Mouse (Mus musculus) forelimb bud, embryonic 11.5 days (tissue): Measurements from ENCODE around the gene Kif5a.
A peak's percentile ranks its signal among the peaks of the same experiment; 100 is the strongest.

Source experiments
- DNase-seq: peaks from one replicate; pipeline ENCODE4 v3.0.0-alpha.2; 2012; ENCODE audit warnings: low read depth, low spot score

Kif5a gene

DNA sequence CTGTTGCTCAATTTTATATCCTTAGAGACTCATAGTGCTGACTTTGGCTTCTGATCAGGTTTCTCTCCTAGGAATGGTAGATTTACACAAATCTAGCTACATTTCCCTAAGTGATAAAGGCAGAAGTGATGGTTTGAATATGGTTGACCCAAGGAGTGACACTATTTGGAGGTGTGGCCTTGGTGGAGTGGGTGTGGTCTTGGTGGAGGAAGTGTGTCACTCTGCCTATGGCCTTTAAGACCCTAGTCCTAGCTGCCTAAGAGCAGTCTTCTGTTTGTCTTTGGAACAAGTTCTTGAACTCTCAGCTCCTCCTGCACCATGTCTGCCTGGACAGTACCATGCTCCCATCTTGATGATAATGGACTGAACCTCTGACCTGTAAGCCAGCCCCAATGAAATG lies 46.0 kb downstream of the Kif5a start:
- no peak for DNase-seq

DNA sequence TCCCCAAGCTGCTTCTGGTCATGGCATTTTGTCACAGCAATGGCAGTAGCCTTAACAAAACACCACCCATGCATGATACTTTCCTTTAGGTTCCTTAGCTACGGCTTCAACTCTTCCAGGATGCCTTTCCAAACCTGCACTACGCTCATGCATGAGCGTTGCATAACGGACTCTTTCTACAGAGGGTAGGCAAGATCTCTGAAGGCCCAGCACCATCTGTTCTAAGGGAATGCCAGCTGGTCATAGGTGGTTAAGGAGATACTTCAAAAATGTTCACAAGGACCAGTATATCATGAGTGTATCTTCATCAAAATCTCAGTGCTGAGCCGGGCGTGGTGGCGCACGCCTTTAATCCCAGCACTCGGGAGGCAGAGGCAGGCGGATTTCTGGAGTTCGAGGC lies 46.7 kb downstream of the Kif5a start:
- no peak for DNase-seq

DNA sequence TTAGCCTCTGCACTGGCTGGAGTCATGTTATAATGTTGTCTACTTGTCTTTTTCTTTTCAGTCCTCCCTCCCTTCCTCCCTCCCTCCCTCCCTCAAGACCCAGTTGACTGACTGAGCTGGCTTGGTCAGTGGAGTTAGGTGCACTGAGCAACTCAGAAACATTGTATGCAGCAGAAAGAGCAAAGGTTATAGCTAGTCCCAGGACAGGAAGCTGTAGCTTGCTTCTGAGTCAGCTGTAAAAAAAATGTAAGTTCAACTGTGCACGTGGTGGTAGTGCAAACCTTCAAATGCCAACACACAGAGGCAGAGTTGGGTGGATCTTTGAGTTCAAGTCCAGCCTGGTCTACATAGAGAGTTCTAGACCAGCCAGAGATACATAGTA lies 48.7 kb downstream of the Kif5a start:
- no peak for DNase-seq

DNA sequence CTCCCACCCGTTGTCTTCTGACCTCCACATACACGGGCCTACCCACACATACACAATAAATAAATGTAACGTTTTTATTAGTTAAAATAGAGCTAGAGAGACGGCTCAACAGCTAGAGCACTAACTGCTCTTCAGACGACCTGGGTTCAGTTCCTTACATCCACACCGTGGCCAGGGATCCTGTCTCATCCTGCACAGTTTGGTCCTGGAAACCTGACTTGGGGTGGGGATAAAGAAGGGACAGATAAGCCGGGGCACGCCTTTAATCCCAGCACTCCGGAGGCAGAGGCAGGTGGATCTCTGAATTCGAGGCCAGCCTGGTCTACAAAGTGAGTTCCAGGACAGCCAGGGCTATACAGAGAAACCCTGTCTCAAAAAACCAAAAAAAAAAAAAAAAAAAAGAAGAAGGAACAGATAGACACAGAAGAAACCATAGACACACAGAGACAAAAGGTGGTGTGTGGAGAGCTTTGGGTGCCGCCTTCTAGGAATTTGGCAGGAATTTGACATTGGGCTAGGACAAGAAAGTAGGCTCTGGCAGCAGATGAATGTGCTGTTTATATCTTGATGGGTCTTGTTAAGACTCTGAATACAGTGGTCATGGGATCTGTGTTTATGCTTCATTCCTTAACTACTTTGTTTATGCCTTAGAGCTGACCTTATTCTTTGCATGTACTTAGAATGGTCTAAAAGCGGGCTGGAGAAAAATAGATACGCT lies 49.3 kb downstream of the Kif5a start:
- no peak for DNase-seq

DNA sequence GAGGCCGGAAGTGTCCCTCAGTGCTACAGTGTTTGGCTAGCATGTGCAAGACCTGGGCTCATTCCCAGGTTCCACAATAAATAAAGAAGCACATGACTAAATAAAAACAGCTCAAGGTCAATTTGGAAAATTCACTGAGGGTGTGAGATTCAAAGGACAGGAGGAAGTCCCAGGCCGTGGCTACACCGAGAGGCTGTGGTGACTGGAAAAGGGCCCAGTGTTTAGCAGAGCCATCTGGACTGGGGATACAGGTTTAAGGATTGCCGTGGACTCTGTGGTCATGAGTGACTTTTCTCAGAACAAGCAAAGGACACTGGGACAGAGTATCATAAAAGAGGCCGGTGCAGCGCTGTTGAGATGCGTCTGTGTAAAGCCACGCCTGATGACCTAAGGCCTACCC lies 49.9 kb downstream of the Kif5a start:
- no peak for DNase-seq

DNA sequence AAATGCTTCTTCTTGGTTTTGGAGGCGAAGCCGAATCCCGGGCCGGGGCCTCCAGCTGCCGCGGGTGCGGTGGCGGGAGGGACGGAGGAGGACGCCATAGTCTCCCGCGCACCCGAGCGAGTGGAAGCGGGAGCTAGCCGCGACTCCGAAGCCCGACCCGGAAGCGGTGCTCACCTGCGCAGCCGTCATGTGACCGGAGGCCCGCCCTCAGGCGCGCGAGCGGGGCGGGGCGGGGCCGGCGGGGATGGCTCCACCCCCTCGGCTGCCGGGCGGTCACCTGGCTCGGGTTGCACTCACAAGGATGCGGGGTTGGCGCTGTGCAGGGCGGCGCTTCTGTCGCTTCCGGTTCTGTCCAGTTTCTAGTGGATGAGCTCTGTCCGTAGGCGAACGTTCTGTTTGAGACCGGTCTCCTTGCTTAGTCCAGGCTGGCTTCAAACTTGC lies 51.7 kb downstream of the Kif5a start, which contains the start of gene Pip4k2c:
Pip4k2c (minus strand) TSS at position 172 of the 441 bp plus-strand sequence.
- peak; percentile 80 for DNase-seq

DNA sequence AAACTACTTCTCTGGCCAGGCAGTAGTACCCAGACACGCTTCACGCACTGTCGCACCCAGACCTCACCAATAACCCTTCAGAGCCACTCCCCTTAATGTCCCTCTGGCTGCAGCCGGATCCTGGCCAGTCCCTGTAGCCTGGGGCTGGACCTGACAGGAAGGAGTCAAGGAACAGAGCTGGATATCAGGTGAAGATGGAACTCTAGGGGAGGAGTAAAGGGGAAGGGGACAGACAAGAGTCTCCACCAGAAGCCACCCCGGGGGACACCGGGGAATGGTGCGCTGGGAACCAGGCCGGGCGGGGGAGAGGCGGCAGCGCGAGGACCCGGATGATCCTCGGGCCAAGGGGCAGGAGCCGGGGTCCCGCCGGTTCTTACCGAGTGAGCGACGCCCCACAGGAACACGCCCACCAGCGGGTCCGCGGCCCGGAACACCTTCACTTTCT lies 52.2 kb downstream of the Kif5a start:
- no peak for DNase-seq

DNA sequence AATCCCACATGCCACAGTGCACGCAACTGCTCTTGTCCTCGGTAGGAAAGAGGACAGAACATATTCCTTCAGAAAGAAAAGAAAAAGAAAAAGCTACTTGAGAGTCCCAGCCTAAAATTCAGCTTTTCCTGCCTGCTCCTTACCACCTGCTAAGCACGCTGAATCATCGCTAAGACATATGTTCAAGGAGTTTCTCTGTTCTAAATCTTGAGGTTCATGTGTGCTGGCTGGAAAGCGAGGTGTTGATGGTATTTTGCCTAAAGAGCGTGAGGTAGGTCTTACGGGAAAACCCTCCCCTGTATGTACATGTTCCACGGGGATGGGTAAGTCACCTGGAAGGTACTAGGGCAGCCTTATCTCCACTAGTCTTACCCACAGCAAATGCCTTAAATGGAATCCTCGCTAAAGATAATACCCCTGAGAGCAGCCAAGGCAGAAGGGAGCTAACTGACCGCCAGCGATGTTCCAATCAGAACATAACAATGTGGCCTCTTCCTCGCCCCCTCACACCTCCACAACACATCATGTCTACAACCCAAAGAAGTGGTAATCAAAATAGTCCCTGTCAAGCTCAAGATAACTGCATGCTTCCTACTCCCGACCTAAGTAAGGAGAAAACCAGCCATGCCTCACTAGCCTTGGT lies 53.1 kb downstream of the Kif5a start:
- no peak for DNase-seq

DNA sequence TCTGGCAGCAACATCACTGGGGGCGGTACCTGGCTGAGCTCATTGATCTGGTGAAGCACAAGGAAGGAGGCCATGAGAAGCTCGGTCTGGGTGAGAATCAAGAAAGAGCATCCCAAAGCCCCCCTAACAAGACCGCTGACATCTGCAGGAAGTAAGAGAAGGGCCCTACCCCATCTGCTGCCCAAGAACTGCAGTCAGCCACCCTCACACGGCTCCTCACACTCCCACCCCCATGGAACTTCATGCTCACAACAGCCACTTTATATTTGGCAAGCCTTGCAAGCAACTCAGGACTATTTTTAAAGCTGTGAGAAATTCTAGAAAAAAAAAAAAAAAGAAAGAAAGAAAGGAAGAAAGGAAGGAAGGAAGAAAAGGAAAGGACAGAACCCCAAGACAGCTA lies 54.2 kb downstream of the Kif5a start:
- DNase-seq: no peak

DNA sequence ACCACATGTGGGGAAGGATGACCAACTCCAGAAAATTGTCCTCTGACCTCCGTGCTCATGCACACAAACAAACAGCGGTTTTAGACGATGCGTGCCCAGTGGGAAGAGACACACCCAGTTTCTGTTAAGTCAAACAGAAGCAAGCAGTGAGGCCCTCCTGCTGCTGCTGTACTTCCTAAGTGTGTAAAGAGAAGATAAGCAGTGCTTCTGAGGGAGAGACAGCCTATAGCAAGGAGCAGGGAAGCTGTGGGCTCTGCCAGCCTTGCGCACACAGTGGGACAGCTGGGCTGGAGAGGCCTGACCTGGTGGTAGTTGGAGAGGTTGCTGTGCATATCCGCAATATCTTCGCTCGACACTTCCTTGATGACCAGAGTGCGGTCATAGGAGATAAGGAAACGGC lies 57.8 kb downstream of the Kif5a start:
- DNase-seq: no peak

DNA sequence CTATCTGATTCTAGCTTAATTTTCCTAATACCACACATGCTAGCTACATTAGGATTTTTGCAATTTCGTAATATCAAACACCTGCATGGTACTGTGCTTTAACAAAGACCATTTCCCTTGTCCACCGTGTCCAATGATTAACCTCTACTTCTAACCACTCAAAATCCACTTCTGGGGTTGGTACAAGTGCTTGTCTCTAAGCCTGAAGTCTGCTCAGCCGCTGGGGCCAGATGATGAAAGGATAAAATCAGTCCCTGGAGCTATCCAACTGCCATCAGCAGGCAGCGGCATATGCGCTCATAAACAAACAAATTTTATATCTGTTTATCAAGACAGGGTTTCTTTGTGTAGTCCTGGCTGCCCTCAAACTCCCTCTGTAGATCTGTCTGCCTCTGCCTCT lies 58.6 kb downstream of the Kif5a start:
- no peak for DNase-seq

DNA sequence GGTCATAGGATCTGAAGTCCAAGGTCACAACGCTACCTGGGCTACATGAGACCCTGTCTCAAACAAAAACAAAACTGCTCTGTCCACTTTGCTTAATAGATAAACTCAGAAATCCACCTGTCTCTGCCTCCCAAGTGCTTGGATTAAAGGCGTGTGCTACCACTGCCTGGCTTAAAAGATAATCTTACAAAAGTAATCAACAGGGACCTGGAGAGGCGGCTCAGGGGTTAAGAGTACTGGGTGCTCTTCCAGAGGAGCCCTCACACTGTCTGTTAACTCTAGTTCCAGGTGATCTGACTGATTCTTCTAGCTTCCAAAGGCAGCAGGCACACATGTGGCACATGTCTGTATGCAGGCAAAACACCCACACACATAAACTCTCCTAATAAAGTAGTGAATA lies 60.0 kb downstream of the Kif5a start:
- no peak for DNase-seq

DNA sequence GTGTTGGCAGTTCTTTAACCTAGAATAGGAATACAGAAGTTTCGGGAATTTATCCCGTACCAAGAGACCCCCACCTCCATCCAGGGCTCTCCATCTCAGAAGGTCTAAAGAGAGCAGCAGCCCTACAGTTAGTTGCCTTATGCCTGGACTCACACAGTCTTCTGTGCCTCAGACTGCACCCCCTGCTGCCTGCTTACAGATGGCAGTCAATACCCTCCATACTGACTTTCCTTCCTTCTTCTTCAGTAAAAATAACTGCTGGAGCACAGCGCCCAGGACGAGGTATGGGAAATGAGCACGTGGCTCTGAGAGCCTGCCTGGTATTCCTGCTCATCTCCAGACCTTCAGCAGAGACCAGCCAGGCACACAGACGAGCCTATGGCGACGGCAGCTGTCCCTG lies 62.9 kb downstream of the Kif5a start:
- DNase-seq: no peak

DNA sequence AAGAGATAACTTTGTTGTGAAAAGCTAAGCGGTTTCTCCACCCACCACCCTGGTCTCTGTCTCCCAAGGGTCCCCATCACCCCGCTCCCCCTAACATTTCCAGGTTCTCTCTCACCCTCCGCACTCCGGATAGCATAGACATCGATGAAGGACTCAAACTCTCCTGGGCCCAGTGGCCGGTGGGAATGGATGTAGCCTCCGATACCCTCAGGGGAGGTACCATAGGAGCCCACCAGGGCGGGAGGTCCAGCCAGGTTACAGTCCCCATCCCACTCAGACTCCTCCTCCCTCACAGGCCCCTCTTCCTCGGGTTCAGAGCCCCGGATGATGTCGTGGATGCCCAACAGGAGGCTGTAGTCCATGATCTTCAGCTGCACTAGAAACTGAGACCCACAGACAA lies 63.7 kb downstream of the Kif5a start:
- no peak for DNase-seq

DNA sequence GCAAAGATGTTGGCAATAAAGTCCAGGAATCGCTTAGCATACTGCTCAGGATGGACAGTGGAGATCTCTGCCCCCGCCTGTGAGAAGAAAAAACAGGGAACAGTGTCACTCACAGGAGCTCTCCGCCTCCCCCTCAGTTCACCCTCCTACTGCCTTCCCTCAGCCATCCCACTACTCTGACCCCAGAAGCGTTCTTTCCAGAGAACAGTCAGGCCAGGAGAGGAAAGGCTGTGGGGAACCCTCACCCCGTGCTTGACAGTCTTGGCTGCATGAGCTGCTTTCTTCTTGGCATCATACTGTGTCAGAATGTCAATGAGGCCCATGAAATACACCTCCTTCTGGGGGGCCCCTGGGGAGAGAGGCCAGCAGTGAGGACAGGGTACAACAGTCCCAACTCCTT lies 64.1 kb downstream of the Kif5a start:
- no peak for DNase-seq

DNA sequence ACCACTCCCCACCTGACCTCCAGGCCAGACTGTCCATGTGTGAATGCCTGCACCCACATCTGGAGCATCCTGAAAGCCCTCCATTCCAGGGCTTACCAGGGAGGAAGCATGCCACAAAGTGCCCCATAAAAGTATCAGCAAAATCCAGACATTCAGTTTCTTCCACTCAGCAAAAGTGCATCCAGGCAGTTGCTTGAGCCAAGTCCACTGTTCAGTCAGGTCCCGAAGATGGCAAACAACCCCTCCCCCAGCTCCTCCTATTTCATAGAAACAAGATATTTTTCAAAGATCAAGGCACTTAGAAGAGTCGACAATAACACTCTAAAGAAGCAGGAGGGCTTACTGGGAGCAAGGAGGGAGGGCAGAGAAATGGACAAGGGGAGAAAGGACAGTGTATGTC lies 64.7 kb downstream of the Kif5a start:
- DNase-seq: no peak

DNA sequence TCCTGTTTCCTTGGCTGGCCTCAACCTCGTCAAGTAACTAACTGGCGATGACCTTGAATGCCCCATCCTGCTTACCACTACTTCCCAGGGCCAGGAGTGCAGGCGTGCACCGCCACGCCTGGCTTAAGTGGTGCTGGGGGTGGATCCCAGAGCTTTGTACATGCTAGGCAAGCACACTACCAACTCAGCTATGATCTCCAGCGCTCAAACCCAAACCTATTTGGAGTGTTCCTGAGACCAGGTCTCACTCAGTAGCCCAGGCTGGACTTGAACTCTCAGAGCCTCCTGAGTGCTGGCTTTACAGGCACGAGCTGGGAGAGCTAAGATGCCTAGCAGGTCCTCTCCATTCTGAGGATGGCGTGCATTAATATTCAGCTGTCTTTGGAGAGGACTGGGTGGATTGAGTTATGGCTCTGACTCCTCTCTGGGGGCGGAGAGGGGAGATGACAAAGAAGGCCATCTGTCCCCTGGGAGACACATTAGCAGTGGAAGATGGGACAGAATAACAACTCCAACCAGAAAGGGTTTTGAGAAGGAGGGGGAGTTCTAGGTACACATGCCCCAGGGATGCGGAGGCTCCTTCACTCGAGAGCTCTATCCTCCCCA lies 65.5 kb downstream of the Kif5a start:
- no peak for DNase-seq

DNA sequence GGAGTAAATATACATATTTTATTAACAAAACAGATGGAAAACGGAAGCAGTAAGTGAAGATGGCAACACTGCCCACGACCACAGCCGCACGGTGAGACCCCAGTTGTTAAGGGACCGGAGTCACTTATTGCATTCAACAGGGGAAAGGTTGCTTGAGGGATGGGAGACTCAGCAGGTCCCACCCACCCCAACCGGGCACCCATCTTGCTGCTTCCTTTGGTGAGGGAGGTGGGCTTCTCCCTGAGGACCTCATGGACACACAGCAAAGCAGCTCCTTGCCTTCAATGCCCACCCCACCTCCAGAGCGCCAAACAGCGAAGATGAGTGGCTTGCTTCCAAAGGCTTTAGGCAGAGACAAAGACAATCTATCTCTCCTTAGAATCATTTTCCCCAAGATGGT lies 66.0 kb downstream of the Kif5a start:
- DNase-seq: no peak

DNA sequence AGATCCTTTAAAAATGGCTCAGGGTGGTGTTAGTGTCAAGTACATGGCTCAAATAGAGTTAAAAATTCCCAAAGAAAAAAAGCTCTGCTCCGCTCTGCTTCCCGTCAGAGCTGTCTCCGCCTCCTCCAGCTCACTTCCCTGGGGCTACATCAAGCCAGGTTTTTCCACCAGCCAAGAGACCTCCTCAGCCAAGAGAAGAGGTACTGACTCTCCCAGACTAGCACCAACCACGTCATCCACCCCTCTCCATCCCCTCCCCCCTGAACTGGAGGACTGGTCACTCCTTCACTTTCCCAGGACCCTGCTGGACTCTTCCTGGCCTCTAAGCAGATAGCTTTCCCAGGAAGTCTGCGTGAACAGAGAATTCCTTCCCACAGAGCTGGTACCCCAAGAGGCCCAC lies 66.8 kb downstream of the Kif5a start:
- peak; percentile 54 for DNase-seq

DNA sequence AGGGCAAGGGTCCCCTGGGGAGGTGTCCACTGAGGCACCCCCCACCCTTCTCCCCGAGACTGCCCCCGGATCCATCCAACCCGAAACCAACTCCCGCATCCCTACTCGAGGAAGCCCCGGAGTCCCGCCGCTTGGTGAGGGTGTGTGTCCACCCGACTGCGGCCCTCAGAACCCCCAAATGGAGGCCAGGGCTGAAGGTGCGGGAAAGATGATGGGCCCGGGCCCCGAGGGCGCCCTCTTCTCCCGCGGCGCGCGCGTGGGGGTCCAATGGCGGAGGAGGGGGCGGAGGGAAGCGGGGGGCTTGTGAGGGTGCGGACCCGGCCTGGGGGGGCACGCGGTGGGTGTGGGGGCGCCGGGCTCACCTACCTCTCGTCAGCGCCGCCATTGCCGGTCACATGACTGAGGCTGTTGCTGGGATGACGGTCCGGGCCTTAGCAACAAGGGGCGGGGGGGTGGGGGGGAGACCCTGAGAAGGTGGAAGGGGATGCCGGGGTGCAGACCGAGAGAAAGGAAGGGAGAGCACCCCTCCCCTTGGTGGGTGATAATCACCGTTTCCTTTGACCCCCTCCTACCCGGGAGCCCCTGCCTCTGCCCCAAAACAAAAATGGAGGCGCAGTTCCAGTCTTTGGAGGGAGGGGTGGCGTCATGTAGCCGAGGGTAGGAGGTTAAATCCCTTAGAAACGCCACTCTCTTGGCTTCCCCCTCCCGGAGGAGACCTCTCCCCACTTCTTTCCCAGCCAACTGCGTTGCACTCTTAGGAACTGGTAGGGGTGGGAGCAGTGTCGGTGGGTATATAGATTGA lies 67.6 kb downstream of the Kif5a start, which contains the start of gene Dtx3:
Dtx3 (minus strand) TSS at position 401 of the 802 bp plus-strand sequence.
- peak; percentile 31 for DNase-seq

DNA sequence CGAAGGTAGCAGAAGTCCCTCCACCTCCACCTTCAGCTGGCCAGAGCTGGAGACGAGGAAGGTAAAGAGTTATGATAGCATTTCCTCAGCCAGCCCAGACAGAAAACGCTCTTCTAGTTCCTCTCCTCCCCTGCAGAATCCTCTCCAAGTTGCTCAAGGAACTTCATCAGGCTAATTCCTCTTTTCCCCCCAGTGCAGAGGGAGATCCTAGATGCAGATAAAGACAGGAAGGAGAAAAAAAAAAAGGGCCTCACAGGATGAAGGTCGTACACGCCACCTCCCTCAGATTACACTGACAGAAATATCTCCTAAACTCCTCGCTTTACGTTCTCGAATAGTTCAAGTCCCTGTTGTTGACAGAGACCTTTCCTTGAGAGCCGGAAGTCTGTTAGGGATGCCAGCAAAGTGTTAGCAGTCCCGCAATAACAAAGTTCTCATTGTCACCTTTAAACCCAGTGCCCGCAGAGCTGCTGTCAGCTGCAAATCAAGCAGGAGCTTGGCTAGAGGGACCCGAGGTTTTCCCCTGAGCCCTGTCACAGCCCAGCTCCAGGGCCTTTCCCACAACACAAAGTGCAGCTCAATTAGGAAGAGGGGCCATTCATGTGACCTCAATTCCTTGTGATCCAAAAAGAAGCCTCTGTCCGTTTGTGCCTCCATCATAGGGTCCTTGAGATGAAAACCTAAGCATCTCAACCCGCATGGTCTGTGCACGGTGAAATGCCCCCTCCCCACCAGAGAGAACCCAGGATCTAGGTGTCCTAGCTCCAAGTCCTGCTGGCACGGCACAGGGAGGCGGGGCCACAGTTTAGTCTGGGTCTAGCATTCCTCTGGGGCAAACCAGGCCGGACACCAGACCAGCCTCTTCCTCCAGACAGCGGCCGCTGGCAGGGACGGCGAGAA lies 68.5 kb downstream of the Kif5a start:
- DNase-seq: no peak
